Mouse (Mus musculus) heart, adult 18-20 months (tissue): ENCODE results near the gene Ugt1a2. TPM values are rescaled to one million over a fixed set of nuclear protein-coding genes. Genes with fewer than 3 reads are reported as not detected.

ENCODE experiments used
- DNase-seq, 2 experiments: peaks; one replicate each; pipeline ENCODE4 v3.0.0; 2021 to 2022; ENCODE audit warnings: mixed read lengths in 1 of 2
- total RNA-seq, 2 experiments: library from RNA; stranded (reverse); gene quantifications; 2 replicates each; pipeline ENCODE4 v1.2.3; 2021

Gene Ugt1a2
- total RNA-seq, 2 experiments from 2014 or later: not detected

DNA sequence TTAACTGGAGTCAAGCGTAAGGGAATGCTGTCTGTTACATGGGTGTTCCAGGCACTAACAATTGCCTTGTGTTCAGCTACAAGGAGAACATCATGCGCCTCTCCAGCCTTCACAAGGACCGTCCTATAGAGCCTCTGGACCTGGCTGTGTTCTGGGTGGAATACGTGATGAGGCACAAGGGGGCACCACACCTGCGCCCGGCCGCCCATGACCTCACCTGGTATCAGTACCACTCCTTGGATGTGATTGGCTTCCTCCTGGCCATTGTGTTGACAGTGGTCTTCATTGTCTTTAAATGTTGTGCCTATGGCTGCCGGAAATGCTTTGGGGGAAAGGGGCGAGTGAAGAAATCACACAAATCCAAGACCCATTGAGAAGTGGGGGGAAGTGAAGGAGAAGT lies 17.6 kb downstream of the Ugt1a2 start:
- DNase-seq: peak in 1 of 2 experiments; percentile 14

GRCm38 (mm10) chr1:88218591-88218990 lies 18.2 kb downstream of the Ugt1a2 start:
- no peak for DNase-seq

DNA sequence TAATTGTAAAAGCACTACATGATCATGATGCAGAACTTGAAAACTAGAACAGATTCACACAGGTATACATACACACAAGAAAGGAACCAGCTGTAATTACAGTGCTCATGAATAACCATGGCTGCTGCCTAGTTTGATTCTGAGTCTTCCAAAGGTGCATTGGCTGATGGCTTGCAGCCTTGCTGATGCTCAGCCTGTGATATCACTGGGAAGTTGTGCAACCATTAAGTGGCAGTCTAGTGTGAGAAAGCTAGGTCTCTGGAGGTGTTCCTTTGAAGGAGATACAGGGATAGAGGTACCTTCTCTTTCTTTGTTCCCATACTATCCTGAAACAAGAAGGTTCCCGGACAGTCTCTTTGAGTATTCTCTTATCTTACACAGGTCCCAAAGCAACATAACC lies 18.7 kb downstream of the Ugt1a2 start:
- DNase-seq: peak in 1 of 2 experiments; percentile 3

GRCm38 (mm10) chr1:88220336-88220735 lies 19.9 kb downstream of the Ugt1a2 start:
- DNase-seq: peak in 1 of 2 experiments; percentile 4

DNA sequence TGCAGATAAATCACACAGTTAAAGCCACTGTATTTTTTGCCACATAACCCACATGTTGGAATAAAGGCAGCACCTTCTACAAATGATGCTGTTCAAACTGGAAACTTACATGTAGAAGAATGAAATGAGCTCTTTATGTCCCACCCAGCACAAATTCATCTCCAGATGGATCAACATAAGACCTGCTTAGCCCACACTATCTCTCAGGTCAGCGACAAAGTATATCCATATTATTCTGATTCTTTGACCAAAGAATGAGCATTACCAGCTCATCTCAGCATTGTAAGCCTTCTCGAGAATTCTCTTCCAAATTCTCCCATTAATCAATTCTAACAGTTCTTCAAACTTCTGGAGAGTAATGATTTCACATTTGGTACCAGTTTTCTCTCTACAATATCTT lies 21.8 kb downstream of the Ugt1a2 start:
- no peak for DNase-seq

- DNase-seq: peak; percentile 4 to 13
Measured at GRCm38 (mm10) chr1:88223011-88223515, 22.7 kb downstream of the Ugt1a2 start.

DNA sequence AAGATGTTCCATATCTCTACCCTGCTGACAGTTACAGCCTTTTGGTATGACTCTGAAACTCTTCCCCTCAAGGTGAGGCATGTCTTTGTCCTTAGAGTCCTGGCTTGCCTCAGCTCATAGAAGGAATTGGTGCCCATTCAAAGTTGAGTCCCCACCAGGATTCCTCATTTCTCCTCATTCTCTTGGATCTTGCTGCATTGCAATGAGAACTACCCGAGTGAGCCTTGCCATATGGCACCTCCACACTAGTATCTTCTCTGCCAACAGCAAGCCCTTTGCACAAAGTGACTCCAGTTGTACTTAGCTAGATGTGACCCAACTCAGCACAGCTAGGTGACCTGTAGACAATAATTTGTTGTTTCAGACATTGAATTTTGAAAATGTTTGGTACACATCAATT lies 23.2 kb downstream of the Ugt1a2 start:
- peak; percentile 9 to 17 for DNase-seq

DNA sequence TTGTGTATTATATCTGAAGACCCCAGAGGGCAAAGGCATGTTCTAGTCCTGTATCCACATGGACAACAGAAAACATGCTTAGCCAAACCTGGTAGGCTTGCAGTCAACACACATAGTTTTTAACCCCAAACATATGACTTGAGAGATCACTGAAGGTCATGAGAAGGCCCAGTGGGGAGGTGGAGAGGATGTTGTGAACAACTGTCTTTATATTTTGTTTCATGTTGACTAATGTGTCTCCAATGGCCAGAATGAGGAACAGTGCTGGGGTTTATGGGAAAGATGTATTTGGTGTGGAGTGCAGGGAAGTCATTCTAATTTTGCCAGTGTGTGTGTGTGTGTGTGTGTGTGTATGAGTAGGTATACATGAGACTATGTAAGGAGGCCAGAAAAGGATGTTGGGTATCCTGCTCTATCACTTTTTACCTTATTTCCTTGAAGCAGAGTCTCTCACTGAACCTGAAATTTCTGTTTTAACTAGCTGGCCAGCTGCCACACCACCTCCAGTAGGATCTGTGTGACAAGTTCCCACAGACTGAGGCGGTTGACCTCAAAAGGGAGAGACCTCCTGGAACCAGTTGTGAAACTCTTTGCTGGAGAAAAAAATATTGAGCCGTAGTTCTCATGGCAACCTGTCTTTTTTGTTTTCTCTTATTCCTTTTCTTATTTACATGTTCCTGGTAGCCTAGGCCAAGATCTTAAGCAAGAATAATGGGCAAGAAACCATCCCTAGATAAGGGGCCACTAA lies 23.8 kb downstream of the Ugt1a2 start:
- DNase-seq: peak; percentile 29 to 49

DNA sequence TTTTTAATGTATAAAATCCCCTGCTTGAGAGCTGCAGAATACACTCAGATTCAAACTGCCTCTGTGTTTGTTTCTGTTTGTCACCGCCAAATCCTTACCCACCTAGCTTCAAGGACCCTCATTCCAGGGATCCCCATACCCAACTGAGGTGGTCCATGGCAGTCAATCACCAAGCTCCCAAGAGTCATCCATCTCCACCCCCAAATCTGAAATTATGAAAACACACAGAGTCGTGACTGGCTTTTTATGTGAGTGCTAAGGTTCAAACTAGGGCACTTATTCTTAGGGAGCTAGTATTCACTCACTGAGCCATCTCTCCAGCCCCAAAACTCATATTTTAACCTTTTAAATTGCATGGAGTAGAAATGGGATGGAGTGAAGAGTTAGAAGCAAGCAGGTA lies 24.9 kb downstream of the Ugt1a2 start:
- DNase-seq: peak in 1 of 2 experiments; percentile 14

DNA sequence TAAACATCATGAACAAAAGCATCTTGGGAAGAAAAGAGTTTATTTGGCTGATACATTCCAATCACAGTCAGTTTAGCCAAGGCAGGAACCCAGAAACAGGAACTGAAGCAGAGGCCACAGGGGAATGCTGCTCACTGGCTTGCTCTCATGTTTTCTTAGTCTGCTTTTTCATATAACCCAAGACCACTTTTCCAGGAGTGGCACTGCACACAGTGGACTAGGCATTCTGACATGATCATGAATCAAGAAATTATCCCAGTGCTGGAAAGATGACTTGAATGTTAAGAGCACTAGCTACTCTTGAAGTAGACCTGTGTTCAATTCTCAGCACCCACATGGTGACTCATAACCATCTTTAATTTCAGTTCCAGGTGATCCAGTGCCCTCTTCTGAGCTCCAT lies 25.3 kb downstream of the Ugt1a2 start:
- DNase-seq: peak; percentile 3 to 14

DNA sequence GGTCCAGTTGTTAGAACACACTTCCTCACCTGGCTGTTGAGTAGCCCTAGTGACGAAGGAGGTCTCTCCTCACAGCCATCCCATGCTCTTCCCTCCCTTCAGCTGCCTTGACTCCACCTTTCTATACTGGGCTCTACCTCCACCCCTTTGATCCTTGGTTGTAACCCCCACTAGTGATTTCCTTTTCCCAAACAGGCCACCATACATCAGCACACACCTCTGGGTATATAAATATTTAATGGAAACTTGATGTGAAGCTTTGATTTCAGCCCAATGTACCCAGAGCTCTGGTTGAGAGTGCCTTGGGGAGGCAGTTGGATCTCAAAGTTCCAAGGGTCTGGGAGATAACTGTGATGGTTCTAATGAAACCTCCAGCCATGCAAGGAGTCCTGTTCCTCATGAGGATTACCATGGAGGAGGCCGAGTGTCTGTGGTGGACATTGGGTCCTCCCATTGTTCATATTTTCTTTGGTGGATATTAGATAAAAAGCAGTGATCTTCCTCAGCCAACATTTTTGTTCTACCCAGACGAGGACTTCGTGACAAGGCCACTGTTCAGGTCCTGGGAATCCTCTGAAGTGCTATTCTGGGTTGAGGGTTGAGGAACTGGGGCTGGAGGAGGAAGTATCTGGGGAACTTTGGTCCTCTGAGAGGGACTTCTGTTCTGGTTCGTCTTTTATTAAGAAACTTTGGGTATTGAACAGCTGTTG lies 26.4 kb downstream of the Ugt1a2 start, which contains the start of gene Mroh2a:
Mroh2a (plus strand) TSS at position 317 of the 710 bp plus-strand sequence.
- peak; percentile 45 to 78 for DNase-seq

DNA sequence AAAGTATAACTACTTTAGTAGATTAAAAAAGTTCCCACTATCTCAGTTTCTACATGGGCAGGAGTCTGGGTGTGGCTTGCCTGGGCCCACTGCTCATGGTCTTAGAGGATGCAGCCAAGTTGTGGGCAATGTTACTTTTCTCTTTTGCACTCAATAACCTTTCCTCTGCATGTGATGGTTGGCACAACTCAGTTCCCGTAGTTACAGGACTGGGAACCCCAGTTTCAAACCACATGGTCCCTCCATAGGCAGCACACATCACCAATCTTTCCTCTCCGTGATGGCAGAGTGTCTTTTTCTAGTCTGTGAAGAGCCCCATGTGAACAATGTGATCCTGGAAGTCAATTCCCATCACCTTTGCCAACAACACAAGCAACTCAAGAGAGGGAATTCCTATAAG lies 27.1 kb downstream of the Ugt1a2 start:
- DNase-seq: peak; percentile 22 to 24

- peak; percentile 6 to 16 for DNase-seq
Measured at GRCm38 (mm10) chr1:88228121-88228520, 27.7 kb downstream of the Ugt1a2 start.

- no peak for DNase-seq
Measured at GRCm38 (mm10) chr1:88229566-88229965, 29.2 kb downstream of the Ugt1a2 start.

DNA sequence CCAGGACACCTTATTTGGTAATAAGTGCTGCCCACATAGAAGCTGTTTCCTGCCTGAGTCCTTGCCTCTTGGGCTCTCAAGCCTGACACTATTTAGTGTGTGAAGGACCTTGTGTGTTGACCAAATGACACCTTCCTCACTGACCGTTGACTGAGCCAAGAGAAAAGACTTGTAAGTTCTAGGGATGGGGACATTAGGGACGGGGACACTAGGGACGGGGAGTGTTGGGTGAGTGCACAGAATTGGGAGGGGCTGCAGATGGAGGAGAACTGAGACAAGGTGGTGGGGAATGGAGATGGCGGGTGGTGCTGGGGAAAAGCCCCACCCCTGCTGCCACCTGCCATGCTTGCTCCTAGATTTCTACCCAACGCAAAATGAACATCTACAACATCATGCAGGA lies 29.6 kb downstream of the Ugt1a2 start:
- no peak for DNase-seq

DNA sequence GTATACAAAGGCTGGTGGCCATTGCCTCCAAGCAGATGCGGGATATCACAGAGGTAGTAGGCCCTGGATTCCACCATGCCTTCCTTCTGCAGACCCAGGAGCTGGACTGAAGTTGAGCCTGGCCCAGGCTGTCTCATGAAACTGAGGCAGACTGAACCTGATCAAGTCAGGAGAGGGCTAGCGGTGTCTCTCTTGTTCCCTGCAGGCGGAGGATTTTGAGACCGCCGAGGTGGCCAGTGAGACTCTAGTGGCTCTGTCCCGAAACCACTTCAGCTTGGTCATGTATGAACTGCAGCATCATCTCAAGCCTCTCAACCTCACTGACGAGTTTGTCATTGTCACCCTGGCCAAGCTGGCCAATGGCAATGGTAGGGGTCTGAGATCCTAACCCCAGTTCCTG lies 30.0 kb downstream of the Ugt1a2 start:
- no peak for DNase-seq

GRCm38 (mm10) chr1:88230981-88231802 lies 30.8 kb downstream of the Ugt1a2 start:
- no peak for DNase-seq

DNA sequence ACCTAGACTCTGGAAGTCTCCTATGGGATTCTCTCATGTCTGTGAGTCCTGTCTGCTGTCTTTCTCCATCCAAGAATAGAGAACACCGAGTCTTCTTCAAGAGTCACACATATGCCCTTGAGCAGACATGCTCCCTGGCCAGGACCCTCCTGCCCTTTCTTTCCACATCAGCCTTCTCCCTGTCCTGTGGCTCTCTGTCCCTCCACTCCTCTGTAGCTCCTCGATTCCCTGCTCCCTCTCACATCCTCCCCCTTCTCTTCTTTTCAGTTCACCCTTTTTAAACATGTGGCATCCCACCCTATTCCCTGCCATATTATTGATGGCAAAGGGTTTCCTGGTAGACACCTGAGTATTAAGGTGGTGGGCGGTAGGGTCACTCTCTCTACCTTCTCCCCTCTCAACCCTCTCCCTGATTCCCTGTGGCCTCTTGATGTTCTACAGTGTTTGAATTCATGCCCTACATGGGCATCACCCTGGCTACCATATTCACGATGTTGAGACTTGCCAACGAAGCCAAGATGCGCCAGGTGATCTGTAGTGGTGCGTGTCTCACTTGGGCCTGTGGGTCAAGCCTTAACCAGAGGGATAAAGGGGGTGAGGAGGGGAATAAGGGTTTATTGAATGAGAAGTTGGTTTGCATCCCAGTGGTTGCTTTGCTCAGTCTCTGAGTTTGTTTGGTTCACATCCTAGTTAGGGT lies 31.6 kb downstream of the Ugt1a2 start:
- no peak for DNase-seq

DNA sequence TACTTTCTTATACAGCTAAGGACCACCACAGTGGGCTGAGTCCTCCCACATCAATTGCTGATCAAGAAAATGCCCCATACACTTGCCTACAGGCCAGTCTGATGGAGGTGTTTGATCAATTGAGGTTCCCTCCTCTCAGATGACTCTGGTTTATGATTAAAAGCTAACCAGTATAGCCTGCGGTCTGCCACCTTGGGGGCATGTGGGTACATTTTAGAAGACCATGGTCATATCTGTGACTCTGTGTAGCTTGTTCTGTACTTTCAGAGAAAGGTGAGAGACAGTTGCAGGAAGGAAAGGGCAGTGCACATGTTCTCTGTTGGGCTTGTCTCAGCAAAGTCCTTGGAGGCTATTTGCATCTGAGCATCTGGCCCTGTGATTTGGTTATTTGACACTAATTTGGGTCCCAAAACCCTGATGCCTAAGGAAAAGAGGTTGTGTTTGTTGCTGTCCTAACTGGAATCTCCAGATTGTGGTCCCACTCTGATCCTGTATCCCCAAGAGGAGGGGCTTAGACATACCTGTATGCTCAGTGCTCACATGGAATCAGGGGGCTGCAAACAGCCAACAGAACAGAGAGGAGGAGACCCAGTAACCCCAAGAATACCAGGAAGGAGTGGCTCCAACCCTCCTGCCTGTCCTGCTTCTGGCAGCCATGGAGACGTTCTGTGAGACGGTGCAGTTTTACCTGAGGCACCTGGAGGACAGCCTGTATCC lies 32.4 kb downstream of the Ugt1a2 start:
- no peak for DNase-seq

DNA sequence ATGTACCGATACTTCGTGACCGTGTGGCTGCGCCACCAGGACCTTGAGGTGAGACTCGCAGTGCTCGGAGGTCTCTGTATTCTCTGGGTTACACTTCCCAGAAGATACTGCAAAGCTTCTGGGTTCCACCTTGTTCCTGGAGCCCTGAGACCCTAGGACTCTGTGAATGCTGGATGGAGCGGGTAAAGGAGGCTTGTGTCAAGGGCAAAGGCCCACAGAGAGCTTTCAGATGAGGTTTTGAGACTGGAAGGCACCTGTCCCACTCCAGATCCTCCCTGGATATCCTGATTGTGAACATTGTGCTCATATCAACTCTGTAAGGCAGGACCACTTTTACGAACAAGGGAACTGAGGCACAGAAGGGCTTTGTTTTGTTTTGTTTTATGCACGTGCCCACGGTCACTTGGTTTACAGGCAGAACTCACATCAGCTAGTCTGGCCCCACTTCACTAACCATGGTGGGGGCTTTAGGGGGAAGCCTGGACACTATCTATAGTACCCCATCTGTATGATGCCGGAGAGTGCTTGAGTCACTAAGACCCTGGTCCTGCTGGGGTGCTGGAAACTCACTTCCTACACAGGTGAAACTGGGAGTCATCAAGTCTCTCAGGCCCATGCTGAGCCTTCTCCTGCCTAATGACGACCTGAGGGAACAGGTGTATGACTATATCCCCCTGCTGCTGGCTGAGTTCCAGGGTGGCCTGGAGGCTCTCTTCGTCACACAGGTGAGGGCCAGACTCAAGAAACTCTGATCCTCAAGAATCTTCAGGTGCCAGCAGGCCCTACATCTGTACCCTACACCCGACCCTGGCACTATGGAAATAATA lies 33.2 kb downstream of the Ugt1a2 start:
- DNase-seq: no peak
